Mouse (Mus musculus) gastrocnemius, postnatal 36 days (tissue): Measurements from ENCODE around the gene Lancl3. TPM values are rescaled to one million over a fixed set of nuclear protein-coding genes. Genes with fewer than 3 reads are reported as not detected.

Experiments
- DNase-seq, 2 experiments: peaks; one replicate each; pipeline ENCODE4 v3.0.0; 2022
- intact Hi-C: fragments of 180-260 bp; cut with DNase I; formaldehyde crosslinking; loops from one replicate; pipeline ENCODE4 v1.15.1; 2025
- long read RNA-seq, 2 experiments: library from polyadenylated mRNA; stranded (forward); transcript quantifications; one replicate each; pipeline ENCODE4 v2.0.0; 2021
- total RNA-seq, 2 experiments: library from RNA; stranded (reverse); gene quantifications; 2 replicates each; pipeline ENCODE4 v1.2.3; 2021

Gene Lancl3
- total RNA-seq, result under 1 TPM; 0.17 to 0.23 TPM
- long read RNA-seq, experiment 1, result 0 reads
- long read RNA-seq, experiment 2, result 0 reads

- no peak for DNase-seq
- intact Hi-C loops, result no loop called here
Observed at GRCm38 (mm10) chrX:9199761-9200371, at the start of gene Lancl3. Gene Lancl3 (plus strand): TSS chrX:9199902.

GRCm38 (mm10) chrX:9179011-9179410 is 20.7 kb upstream of the Lancl3 start:
- intact Hi-C loops, result no loop called here
- DNase-seq, result no peak

GRCm38 (mm10) chrX:9181570-9181969 is 18.1 kb upstream of the Lancl3 start:
- no peak for DNase-seq
- intact Hi-C loops, result no loop called here

- intact Hi-C loops, result no loop called here
- peak in 1 of 2 experiments; percentile 14 for DNase-seq
Observed at GRCm38 (mm10) chrX:9200380-9200917, 747 bp downstream of the Lancl3 start.

- intact Hi-C loops, result no loop called here
- DNase-seq, result no peak
Observed at GRCm38 (mm10) chrX:9201954-9202353, 2.3 kb downstream of the Lancl3 start.

- no peak for DNase-seq
- intact Hi-C loops, result no loop called here
Observed at GRCm38 (mm10) chrX:9202781-9203405, 3.2 kb downstream of the Lancl3 start.

- intact Hi-C loops, result no loop called here
- no peak for DNase-seq
Observed at GRCm38 (mm10) chrX:9205121-9205520, 5.4 kb downstream of the Lancl3 start.

- intact Hi-C loops, result no loop called here
- no peak for DNase-seq
Observed at GRCm38 (mm10) chrX:9216244-9216643, 16.5 kb downstream of the Lancl3 start.

- intact Hi-C loops, result no loop called here
- no peak for DNase-seq
Observed at GRCm38 (mm10) chrX:9219570-9219969, 19.9 kb downstream of the Lancl3 start.

- intact Hi-C loops, result no loop called here
- no peak for DNase-seq
Observed at GRCm38 (mm10) chrX:9221206-9221605, 21.5 kb downstream of the Lancl3 start.

GRCm38 (mm10) chrX:9221736-9222135 is 22.0 kb downstream of the Lancl3 start:
- no peak for DNase-seq
- intact Hi-C loops, result no loop called here

GRCm38 (mm10) chrX:9222412-9223221 is 22.9 kb downstream of the Lancl3 start:
- no peak for DNase-seq
- intact Hi-C loops, result no loop called here

- intact Hi-C loops, result no loop called here
- DNase-seq, result no peak
Observed at GRCm38 (mm10) chrX:9227105-9227504, 27.4 kb downstream of the Lancl3 start.

- intact Hi-C loops, result no loop called here
- no peak for DNase-seq
Observed at GRCm38 (mm10) chrX:9240737-9241591, 41.3 kb downstream of the Lancl3 start.

- intact Hi-C loops, result no loop called here
- DNase-seq, result no peak
Observed at GRCm38 (mm10) chrX:9243381-9243864, 43.7 kb downstream of the Lancl3 start.

- no peak for DNase-seq
- intact Hi-C loops, result no loop called here
Observed at GRCm38 (mm10) chrX:9244603-9245336, 45.1 kb downstream of the Lancl3 start.

GRCm38 (mm10) chrX:9248911-9249310 is 49.2 kb downstream of the Lancl3 start:
- DNase-seq, result no peak
- intact Hi-C loops, result no loop called here

GRCm38 (mm10) chrX:9253990-9254389 is 54.3 kb downstream of the Lancl3 start:
- intact Hi-C loops, result no loop called here
- no peak for DNase-seq

- no peak for DNase-seq
- intact Hi-C loops, result no loop called here
Observed at GRCm38 (mm10) chrX:9254901-9255300, 55.2 kb downstream of the Lancl3 start.

- intact Hi-C loops, result no loop called here
- no peak for DNase-seq
Observed at GRCm38 (mm10) chrX:9256766-9257165, 57.1 kb downstream of the Lancl3 start, which contains the start of gene Gm14862. Gene Gm14862 (minus strand): TSS chrX:9256899.
